Mouse (Mus musculus): ENCODE measurements around the gene Cd59b.
"Not testable (repeated sequence)": the region's sequence is repeated elsewhere in the genome, so short reads cannot be mapped to it uniquely, and the experiment has no call there.

Gene Cd59b

GRCm38 (mm10) chr2:104064152-104064551, 5.5 kb upstream of the Cd59b start:
- in situ Hi-C loops (cut with MboI) = no loop called here

DNA sequence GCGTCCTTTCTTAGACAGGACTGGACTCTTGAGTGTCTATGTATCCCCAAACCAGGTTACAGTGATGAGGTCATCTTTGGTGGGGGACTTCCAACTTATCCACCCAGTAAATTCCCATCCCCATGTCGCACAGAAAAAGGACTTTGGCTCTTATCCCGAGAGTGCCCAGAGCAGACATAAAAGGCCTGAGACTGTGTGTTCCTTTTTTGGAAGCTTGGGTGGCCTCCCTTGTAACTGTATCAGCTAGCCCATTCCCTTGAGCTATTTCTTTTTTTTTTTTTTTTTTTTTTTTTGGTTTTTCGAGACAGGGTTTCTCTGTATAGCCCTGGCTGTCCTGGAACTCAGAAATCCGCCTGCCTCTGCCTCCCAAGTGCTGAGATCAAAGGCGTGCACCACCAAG, 4.1 kb upstream of the Cd59b start, which contains the start of gene Gm10912:
Gm10912 (plus strand) TSS at position 301 of the 400 bp plus-strand sequence.
- in situ Hi-C loops (cut with MboI) = not testable (repeated sequence)

DNA sequence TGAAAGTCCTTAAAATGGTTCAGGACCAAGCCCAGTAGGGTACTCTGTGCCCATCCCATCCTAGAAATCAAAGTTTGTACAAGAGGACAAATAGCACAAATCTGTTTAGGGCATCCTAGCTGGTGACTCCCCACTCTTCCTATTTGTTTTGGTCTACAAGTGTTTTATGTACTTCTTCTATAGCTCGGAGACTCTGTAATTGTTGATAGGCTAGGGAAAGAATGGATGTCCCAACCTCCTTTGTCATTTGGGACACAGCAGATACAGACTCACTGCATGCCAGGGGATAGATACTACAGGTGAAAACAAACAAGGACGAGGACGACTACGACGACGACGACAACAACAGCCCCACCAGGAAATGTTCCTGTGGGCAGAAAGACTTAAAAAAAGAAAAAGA, 1.2 kb upstream of the Cd59b start, which contains the start of gene Gm10799:
Gm10799 (minus strand) TSS at position 101 of the 400 bp plus-strand sequence.
- in situ Hi-C loops (cut with MboI) = not testable (repeated sequence)

DNA sequence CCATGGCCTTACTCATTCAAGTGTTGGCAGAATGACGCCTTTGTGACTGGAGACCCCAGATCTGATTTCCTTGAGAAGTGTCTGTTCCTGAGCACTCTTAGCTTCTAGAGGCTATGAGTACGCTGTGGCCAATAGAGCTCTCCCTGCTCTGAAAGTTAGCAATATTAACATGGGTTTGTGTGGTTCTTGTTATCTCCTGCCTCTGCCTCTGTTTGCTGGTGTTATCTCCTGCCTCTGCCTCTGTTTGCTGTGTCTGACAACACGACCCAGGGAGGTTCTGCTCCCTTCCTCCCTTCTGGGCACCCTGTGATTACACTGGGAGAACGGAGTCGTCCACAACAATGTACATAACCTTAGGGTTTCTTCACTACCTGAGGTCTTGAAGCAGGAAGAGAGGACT, 8.6 kb downstream of the Cd59b start:
- in situ Hi-C loops (cut with MboI) = not testable (repeated sequence)

GRCm38 (mm10) chr2:104081436-104082050, 11.9 kb downstream of the Cd59b start:
- in situ Hi-C loops (cut with MboI) = not testable (repeated sequence)

DNA sequence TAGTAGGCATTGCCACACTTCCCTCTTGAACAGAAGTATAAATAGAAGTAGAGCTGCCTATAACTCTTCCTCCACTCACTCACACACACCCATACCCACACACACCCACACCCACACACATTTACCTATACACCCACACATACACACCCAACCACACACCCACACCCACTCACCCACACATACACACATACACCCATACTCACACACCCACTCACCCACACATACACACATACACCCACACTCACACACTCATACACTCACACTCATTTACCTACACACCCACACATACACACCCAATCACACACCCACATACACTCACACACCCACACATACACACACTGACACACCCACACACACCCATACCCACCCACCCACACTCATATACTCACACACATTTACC, 12.8 kb downstream of the Cd59b start:
- in situ Hi-C loops (cut with MboI) = no loop called here

DNA sequence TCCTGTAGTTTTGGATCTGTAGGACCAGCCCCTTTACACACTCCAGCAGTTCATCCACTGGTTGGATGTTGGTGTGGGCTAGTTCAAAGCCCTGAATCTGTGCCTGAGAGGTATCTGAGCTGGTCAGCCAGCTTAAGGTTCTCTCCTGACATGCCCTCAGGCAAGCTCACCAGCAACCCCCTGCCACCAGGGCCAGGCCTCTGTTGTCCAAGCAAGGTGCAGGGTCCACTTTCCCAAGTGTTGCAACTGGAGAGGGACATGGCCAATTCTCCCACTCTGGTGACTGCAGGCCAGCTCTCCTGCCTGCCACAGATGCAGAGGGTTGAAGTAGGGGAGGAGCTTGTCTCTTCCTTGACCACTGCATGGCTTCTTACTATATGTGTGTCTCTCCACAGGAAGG, 14.4 kb downstream of the Cd59b start:
- in situ Hi-C loops (cut with MboI) = not testable (repeated sequence)

DNA sequence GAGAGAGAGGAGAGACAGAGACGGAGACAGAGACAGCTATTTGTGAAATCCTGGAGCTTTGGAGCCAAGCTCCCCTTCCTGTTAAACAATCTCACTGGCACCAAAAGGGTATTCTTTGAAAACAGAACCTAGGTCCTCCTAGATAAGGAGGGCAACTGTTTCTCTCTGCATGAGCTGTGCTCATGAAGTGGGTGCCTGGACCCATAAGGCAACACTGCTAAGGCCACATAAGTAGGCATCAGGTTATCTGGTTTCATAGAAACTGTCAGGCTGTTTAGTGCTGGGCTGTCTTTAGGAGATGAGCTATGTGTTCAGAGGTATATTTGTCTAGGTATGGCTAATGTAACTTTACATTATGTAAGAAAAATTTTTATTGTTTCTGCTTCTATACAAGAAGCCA, 17.9 kb downstream of the Cd59b start:
- in situ Hi-C loops (cut with MboI) = not testable (repeated sequence)

- in situ Hi-C loops (cut with MboI) = no loop called here
Measured at GRCm38 (mm10) chr2:104093305-104093704, 23.7 kb downstream of the Cd59b start.

- in situ Hi-C loops (cut with MboI) = no loop called here
Measured at GRCm38 (mm10) chr2:104095741-104096213, 26.1 kb downstream of the Cd59b start, which contains the start of gene Cd59a. Cd59a (plus strand) TSS chr2:104095801.

DNA sequence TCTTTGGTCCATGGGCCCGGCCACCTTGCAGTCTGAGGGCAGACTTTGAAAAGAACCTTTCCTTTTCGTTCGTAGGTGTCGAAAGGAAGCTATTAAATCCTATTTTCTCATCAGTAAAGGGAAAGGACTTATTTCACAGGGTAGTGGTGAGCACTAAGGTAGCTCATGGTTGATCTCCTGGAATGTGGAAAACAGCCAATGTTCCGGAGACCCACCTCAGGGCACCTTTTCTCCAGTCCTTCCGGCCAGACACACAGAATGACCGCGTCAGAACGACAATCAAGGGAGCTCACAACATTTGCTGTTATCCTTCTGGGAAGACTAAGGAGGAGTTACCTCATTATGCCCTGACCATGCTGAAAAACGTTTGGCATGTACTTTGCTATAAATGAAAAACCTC, 26.6 kb downstream of the Cd59b start:
- in situ Hi-C loops (cut with MboI) = no loop called here

DNA sequence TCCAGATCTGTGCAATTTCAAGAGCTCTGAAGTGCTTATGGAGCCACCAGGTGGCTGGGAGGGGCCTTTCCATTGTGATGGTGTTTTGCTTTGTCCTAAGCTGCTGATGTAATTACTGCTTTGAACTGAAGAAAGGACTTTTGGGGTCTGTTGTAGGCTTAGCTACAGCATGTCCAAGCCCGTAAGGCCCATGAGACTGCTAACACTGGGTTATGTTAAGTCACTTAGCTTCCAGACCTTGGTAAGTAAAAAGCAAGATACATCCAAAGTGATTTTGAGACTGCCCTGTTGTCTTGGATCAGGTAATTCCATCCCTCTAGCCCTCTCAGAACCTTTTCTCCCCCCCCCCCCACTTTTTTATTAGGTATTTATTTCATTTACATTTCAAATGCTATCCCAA, 27.1 kb downstream of the Cd59b start:
- in situ Hi-C loops (cut with MboI) = not testable (repeated sequence)

DNA sequence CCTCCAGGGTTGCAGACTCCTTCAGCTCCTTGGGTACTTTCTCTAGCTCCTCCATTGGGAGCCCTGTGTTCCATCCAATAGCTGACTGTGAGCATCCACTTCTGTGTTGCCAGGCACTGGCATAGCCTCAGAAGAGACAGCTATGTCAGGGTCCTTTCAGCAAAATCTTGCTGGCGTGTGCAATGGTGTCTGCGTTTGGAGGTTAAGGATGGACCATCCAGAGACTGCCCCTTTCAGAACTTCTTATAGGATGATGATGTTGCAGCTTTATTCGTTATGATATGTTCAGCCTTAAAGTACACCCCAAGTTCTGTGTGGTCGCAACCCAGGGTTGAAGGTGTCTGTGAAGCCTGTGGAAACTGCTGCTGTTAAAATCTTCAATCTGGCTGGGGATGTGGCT, 27.7 kb downstream of the Cd59b start:
- in situ Hi-C loops (cut with MboI) = not testable (repeated sequence)

- in situ Hi-C loops (cut with MboI) = no loop called here
Measured at GRCm38 (mm10) chr2:104098529-104099230, 29.0 kb downstream of the Cd59b start.

DNA sequence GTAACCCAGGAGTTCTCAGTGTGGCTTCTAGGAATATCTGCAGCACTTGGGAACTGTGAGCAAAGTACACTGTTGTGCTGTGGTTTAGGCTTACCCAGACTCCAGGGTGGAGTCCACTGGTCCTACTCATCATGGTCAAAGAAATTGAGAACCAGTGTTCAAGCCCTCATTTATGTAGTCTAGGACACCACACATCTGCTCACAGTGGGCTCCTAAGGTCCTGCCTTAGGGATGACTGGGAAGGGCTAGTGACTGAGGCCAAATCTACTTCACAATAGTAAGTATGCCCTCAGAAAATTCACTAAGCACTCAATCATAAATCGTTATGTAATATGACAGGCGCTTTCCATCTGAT, 29.6 kb downstream of the Cd59b start:
- in situ Hi-C loops (cut with MboI) = no loop called here

DNA sequence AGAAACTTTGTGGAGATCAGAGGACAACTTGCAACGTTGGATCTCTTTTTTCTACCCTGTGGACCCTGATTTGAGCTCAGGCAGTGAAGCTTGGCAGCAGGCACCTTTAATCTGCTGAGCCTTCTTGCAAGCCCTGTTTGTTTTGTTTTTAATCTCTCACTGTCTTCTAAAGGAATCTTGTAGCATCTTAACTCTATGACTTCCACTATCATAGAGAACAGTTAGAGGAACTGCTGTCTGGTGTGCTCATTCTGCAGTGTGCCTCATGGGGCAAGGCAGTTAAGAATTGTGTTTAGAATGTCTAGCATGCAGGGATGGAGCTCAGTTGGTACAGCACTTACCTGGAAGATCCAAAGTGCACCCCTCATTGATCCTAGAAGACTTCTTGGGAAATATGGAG, 30.3 kb downstream of the Cd59b start:
- in situ Hi-C loops (cut with MboI) = no loop called here

GRCm38 (mm10) chr2:104104800-104105199, 35.2 kb downstream of the Cd59b start:
- in situ Hi-C loops (cut with MboI) = no loop called here

GRCm38 (mm10) chr2:104109021-104109420, 39.4 kb downstream of the Cd59b start:
- in situ Hi-C loops (cut with MboI) = not testable (repeated sequence)

- in situ Hi-C loops (cut with MboI) = no loop called here
Measured at GRCm38 (mm10) chr2:104109528-104109927, 39.9 kb downstream of the Cd59b start.

GRCm38 (mm10) chr2:104110031-104110430, 40.4 kb downstream of the Cd59b start:
- in situ Hi-C loops (cut with MboI) = no loop called here

DNA sequence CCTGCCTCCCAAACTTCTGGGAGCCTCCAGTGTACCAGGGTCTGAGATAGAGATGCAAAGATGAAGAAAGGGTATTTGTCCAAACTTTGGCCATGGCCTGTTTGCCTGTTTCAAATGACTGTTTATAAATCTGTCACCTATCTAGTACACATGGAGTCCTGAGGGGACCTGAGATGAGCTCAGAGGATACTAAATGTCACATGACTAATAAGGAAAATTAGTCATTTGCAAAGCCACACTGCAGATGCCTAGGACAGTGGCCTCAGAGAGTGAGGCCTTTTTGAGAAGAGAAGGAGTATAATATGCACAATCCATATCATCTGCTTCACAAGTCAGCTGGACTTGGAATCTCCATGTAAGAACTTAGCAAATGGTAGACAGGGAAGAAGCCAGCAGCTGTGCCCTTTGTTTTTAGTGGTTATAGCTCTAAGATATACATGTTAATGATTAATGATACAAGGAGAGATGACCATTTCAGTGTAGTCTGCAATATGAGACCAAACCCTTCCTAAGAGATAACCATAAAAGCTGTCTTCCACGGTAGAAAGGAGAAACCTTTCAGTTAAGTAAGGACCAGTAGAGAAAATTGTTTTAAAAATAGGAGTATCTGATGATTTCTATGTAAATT, 41.6 kb downstream of the Cd59b start:
- in situ Hi-C loops (cut with MboI) = not testable (repeated sequence)

DNA sequence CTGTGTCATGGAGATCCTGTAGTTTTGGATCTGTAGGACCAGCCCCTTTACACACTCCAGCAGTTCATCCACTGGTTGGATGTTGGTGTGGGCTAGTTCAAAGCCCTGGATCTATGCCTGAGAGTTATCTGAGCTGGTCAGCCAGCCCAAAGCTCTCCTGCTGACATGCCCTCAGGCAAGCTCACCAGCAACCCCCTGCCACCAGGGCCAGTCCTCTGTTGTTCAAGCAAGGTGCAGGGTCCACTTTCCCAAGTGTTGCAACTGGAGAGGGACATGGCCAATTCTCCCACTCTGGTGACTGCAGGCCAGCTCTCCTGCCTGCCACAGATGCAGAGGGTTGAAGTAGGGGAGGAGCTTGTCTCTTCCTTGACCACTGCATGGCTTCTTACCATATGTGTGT, 43.9 kb downstream of the Cd59b start:
- in situ Hi-C loops (cut with MboI) = not testable (repeated sequence)

DNA sequence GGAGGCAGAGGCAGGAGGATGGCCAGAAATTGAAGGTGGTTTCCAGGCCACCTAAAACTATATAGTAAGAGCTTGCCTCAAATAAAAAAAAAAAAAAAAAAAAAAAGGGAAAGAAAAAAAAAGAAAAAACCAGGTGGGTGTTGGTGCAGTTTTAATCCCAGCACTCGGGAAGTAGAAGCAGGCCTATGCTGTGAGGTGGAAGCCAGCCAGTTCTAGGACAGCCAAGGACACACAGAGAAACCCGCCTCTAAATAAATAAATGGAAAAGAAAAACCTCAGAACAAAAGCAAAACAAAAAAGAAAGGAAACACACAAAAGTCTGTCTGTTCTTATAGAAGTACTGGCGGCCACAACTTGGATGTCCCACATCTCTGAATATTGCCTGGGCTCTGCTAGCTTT, 45.2 kb downstream of the Cd59b start:
- in situ Hi-C loops (cut with MboI) = no loop called here
